Mouse (Mus musculus) C2C12 (cell line): ENCODE results near the gene Nlk. TPM values are rescaled to one million over a fixed set of nuclear protein-coding genes. Genes with fewer than 3 reads are reported as not detected.

Experiments
- H3K27me3 ChIP-seq: one replicate; pipeline ENCODE4 v1.6.1; 2011; ENCODE audit not compliant: control insufficient read depth, insufficient read depth, insufficient read length
- H3K36me3 ChIP-seq: one replicate; pipeline ENCODE4 v1.6.1; 2011; ENCODE audit not compliant: control insufficient read depth, insufficient read depth
- H3K4me3 ChIP-seq: one replicate; pipeline ENCODE4 v1.5.1; 2011; ENCODE audit warnings: mild to moderate bottlenecking, control low read depth; ENCODE audit not compliant: poor library complexity, insufficient read depth, severe bottlenecking
- H3K79me2 ChIP-seq: one replicate; pipeline ENCODE4 v1.6.1; 2011; ENCODE audit not compliant: control insufficient read depth, insufficient read depth
- H3K79me3 ChIP-seq: one replicate; pipeline ENCODE4 v1.6.1; 2011; ENCODE audit warnings: low read depth, control low read depth
- H3ac ChIP-seq: one replicate; pipeline ENCODE3; 2011; ENCODE audit warnings: low read depth; ENCODE audit not compliant: control insufficient read depth, insufficient read length
- CEBPB ChIP-seq: IDR thresholded peaks from one replicate; pipeline ENCODE4 v1.6.1; 2011; ENCODE audit warnings: low read depth, mild to moderate bottlenecking, control low read depth, moderate library complexity
- CTCF ChIP-seq: IDR thresholded peaks from one replicate; pipeline ENCODE4 v1.5.1; 2011; ENCODE audit not compliant: control insufficient read depth, insufficient read depth, insufficient read length
- FOSL1 ChIP-seq: IDR thresholded peaks from one replicate; pipeline ENCODE4 v1.8.0; 2011; ENCODE audit warnings: mild to moderate bottlenecking, low read length; ENCODE audit not compliant: poor library complexity, insufficient read depth, severe bottlenecking
- MAX ChIP-seq: IDR thresholded peaks from one replicate; pipeline ENCODE4 v1.6.1; 2011; ENCODE audit warnings: mild to moderate bottlenecking, control low read depth
- MYOD1 ChIP-seq: IDR thresholded peaks from one replicate; pipeline ENCODE4 v1.6.1; 2011; ENCODE audit warnings: low read depth; ENCODE audit not compliant: control insufficient read depth, insufficient read length
- MYOG ChIP-seq: IDR thresholded peaks from one replicate; pipeline ENCODE4 v1.6.1; 2011; ENCODE audit not compliant: control insufficient read depth, insufficient read length; ENCODE audit errors: extremely low read depth
- USF1 ChIP-seq: IDR thresholded peaks from one replicate; pipeline ENCODE4 v1.6.1; 2011; ENCODE audit warnings: low read depth, mild to moderate bottlenecking, control low read depth, moderate library complexity
- polyA plus RNA-seq: library from polyadenylated mRNA; unstranded; fragments of >200 nt; fragmentation: generic; extraction: Trizol; gene quantifications from one replicate; pipeline ENCODE4 v1.2.1, GENCODE M21; 2012; ENCODE audit warnings: missing spikeins

The Nlk gene
- polyA plus RNA-seq, 1 experiment: 5.9 TPM

DNA sequence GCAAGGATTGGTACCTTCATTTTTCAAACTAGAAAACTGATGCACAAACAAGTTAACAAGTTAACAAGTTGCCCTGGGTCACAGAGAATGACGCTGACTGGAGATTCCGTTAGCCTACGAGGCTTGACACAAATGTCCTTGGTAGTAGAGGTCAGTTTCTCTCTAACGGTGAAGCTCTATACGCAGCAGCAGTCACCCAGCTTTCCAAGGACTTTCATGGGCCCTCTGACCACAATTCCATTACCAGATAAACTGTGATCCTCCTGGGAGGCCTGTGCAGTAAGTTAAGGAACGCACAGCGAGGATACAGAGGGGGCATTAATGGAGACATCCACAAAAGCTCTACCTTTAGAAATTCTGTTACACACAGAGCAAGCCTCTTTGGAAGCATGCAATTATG lies 53.4 kb downstream of the Nlk start:
- no peaks in the 10 kb centered on the region for H3K27me3 ChIP-seq
- no peaks in the 10 kb centered on the region for H3K36me3 ChIP-seq
- H3ac ChIP-seq: no peak overlapping the region
- peaks cover 2% of the 10 kb centered on the region for H3K79me3 ChIP-seq
- H3K79me2 ChIP-seq: peaks cover 12% of the 10 kb centered on the region
- H3K4me3 ChIP-seq: no peak overlapping the region
- TF ChIP-seq CEBPB: no peak
- no peak for TF ChIP-seq MYOG
- no peak for TF ChIP-seq USF1
- TF ChIP-seq MYOD1: no peak
- TF ChIP-seq MAX: no peak
- no peak for TF ChIP-seq CTCF
- TF ChIP-seq FOSL1: no peak

DNA sequence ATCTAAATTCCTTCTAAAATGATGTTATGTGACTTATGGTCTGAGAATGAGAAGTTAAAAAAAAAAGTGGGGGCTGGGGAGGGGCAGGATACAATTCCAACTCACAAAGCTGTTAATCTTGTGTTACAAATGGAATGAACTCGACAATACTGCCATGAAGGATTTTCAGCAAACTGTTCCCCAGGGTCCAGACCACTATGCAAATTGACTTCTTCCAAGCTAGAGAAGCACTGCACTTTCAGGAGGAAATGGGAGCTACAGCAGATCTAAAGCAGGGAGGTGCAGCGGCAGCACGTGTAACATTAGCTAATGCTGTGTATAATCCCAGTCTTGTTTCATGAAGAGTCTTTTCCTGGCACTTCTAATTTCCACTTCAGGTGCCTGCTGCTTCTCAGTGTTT lies 55.0 kb downstream of the Nlk start:
- Histone ChIP-seq H3K79me3 (peaks cover 2% of the 10 kb centered on the region), H3K79me2 (peaks cover 12% of the 10 kb centered on the region), H3K27me3 (no peaks in the 10 kb centered on the region), H3K4me3 (no peak overlapping the region), H3K36me3 (no peaks in the 10 kb centered on the region), H3ac (no peak overlapping the region)
- TF ChIP-seq CTCF (no peak), FOSL1 (no peak), USF1 (no peak), MYOD1 (no peak), CEBPB (no peak), MYOG (no peak), MAX (no peak)

DNA sequence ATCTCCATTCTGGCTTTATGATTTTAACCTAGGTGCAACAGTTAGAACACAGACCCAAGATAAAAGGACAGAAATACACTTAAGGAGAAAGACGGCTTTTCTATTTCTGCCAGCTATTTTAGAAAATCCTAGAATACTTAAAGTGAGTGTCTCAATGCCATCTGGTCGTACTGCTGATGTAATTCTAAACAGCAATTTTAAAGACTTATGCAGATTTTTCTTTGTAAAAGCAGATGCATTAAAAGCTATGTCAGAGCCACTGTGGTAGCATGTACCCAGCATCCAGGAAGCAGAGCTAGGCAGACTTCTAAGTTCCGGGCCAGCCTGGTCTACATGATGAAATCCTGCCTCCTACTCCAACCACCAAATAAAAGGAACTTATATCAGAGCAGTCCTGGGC lies 56.1 kb downstream of the Nlk start:
- peaks cover 5% of the 10 kb centered on the region for H3K79me2 ChIP-seq
- TF ChIP-seq MAX: no peak
- no peak for TF ChIP-seq CEBPB
- TF ChIP-seq MYOG: no peak
- no peak for TF ChIP-seq FOSL1
- TF ChIP-seq CTCF: no peak
- TF ChIP-seq MYOD1: no peak
- no peak for TF ChIP-seq USF1
- H3ac ChIP-seq: no peak overlapping the region
- H3K27me3 ChIP-seq: no peaks in the 10 kb centered on the region
- H3K36me3 ChIP-seq: no peaks in the 10 kb centered on the region
- H3K4me3 ChIP-seq: no peak overlapping the region
- peaks cover 4% of the 10 kb centered on the region for H3K79me3 ChIP-seq

DNA sequence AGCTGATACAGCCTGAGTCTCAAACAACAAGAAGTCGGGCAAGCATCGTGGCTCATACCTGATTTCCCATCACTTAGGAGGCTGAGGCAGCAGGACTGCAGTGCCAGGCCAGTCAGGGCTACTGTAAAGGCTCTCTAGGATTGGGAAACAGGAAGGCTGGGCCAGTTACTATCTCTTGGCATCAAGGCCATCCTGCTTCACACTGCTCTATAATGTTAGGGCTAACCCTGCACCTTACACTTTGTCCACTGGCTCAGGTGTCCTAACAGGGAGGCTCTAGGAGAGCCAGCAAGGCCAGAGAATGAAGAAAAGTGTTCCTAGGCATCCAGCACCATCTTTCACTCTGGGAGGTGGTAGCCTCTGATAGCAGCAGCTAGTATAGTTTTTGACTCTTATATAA lies 64.4 kb downstream of the Nlk start:
- TF ChIP-seq MYOG (no peak), CTCF (no peak), FOSL1 (no peak), MYOD1 (no peak), CEBPB (no peak), MAX (no peak), USF1 (no peak)
- Histone ChIP-seq H3K79me2 (peaks cover 13% of the 10 kb centered on the region), H3K4me3 (no peak overlapping the region), H3K27me3 (no peaks in the 10 kb centered on the region), H3ac (no peak overlapping the region), H3K36me3 (no peaks in the 10 kb centered on the region), H3K79me3 (peaks cover 8% of the 10 kb centered on the region)

DNA sequence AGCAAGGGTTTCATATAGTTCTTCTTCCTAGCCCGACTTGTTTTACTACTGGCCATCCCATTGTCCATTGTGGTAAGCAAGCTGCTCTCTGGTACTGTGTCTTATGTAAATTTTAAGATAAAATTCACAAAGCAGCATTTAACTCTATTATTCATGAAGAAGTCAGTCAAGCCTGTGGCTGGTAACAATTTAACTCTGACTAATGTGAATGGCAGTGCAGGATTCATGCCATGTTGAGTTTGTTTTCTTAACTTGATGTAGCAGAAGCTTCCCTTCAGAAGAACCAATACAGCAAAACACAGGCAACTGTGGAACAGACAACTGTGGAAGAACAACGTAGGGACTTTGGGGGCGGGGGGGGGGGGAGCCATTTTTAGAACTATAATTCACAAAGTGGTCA lies 68.3 kb downstream of the Nlk start:
- TF ChIP-seq MAX (no peak), MYOG (no peak), CTCF (no peak), MYOD1 (no peak)
- Histone ChIP-seq H3K4me3 (no peak overlapping the region), H3ac (no peak overlapping the region), H3K79me2 (peaks cover 13% of the 10 kb centered on the region), H3K79me3 (peaks cover 4% of the 10 kb centered on the region), H3K36me3 (peaks cover 17% of the 10 kb centered on the region), H3K27me3 (no peaks in the 10 kb centered on the region)

DNA sequence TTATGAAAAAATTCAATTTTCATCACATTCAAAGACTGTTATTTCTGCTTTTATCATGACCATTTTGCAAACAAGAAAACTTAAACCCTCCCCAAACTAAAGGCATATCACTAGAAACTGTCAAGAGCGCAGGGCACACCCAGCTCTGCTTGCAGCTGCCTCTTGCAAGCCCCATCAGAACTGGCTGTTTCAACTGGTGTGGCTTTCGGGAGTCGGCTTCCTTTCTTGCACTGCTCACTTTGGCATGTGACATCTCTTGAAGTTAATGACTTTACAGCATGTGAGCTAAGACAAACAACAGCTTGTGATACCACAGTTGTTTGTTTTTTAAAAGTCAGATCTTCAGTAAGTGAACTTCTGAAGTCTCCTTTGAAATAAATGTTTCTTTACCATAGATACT lies 72.8 kb downstream of the Nlk start:
- peaks cover 22% of the 10 kb centered on the region for H3K36me3 ChIP-seq
- no peaks in the 10 kb centered on the region for H3K79me3 ChIP-seq
- no peak overlapping the region for H3K4me3 ChIP-seq
- no peaks in the 10 kb centered on the region for H3K79me2 ChIP-seq
- no peak for TF ChIP-seq CTCF
- no peak for TF ChIP-seq USF1
- no peak for TF ChIP-seq FOSL1
- TF ChIP-seq MYOD1: no peak
- no peak for TF ChIP-seq MYOG
- TF ChIP-seq CEBPB: no peak
- TF ChIP-seq MAX: no peak
- no peak overlapping the region for H3ac ChIP-seq
- H3K27me3 ChIP-seq: no peaks in the 10 kb centered on the region
